Mouse (Mus musculus) stomach, embryonic 15.5 days (tissue): ENCODE measurements around the gene Trim26. TPM values are rescaled to one million over a fixed set of nuclear protein-coding genes. Genes with fewer than 3 reads are reported as not detected.
"Not testable (repeated sequence)": the region's sequence is repeated elsewhere in the genome, so short reads cannot be mapped to it uniquely, and the experiment has no call there.

Experiments used
- ATAC-seq: fragments of 200-750 bp; cut with Nextera tagmentation; 2 replicates; pipeline ENCODE4 v1.8.0; 2017; ENCODE audit warnings: low read depth, moderate number of reproducible peaks, moderate TSS enrichment; ENCODE audit not compliant: insufficient read depth, low FRiP score
- H3K27ac ChIP-seq: fragments of 300-500 bp; sonication (generic); 2 replicates; pipeline ENCODE4 v1.5.1; 2015; ENCODE audit warnings: mild to moderate bottlenecking, inconsistent platforms
- H3K27me3 ChIP-seq: fragments of 300-500 bp; sonication (generic); replicated peaks from 2 replicates; pipeline ENCODE4 v1.6.1; 2015; ENCODE audit warnings: inconsistent platforms
- H3K36me3 ChIP-seq: fragments of 300-500 bp; sonication (generic); 2 replicates; pipeline ENCODE4 v1.6.1; 2015; ENCODE audit warnings: inconsistent platforms
- H3K4me1 ChIP-seq: fragments of 300-500 bp; sonication (generic); 2 replicates; pipeline ENCODE4 v1.6.1; 2015; ENCODE audit warnings: inconsistent platforms
- H3K4me2 ChIP-seq: fragments of 300-500 bp; sonication (generic); 2 replicates; pipeline ENCODE4 v1.6.1; 2015; ENCODE audit warnings: mild to moderate bottlenecking, inconsistent platforms
- H3K4me3 ChIP-seq: fragments of 300-500 bp; sonication (generic); replicated peaks from 2 replicates; pipeline ENCODE4 v1.5.1; 2015; ENCODE audit warnings: inconsistent platforms
- H3K9ac ChIP-seq: fragments of 300-500 bp; sonication (generic); 2 replicates; pipeline ENCODE4 v1.6.1; 2015; ENCODE audit warnings: inconsistent platforms
- H3K9me3 ChIP-seq: fragments of 300-500 bp; sonication (generic); 2 replicates; pipeline ENCODE4 v1.6.1; 2016; ENCODE audit warnings: inconsistent platforms
- WGBS: fragments of 180-500 bp; shearing (Covaris S2); methylation state at CpG from one replicate; pipeline ENCODE4 v1.1.7; 2015; 5-methylcytosine and 5-hydroxymethylcytosine counted together
- polyA plus RNA-seq: library from polyadenylated mRNA; unstranded; fragments of >200 nt; fragmentation: Nextera tagmentation; extraction: Ambion mirVana; gene quantifications from 2 replicates; pipeline ENCODE4 v1.2.1, GENCODE M21; 2015

Gene Trim26
- 41.0 and 42.2 TPM in 2 replicates for polyA plus RNA-seq

- under 1% methylated on average over 58 of the region's 58 CpGs for WGBS
- Histone ChIP-seq H3K27me3 (no peaks in the 10 kb centered on the region), H3K36me3 (no peaks in the 10 kb centered on the region), H3K27ac (peak within 1 kb of the TSS; percentile 98), H3K9ac (peak within 1 kb of the TSS; percentile 82), H3K4me2 (peak within 1 kb of the TSS; percentile 69), H3K4me3 (peak within 1 kb of the TSS; percentile 73), H3K4me1 (peaks cover 10% of the 10 kb centered on the region), H3K9me3 (no peaks in the 10 kb centered on the region)
- peak; percentile 98 for ATAC-seq
These were observed at the start of gene Trim26 for GRCm38 (mm10) chr17:36836874-36837647. Trim26 (plus strand) TSS chr17:36837134.

GRCm38 (mm10) chr17:36788351-36788750, 48.6 kb upstream of the Trim26 start:
- no peak for ATAC-seq
- Histone ChIP-seq H3K4me1 (no peaks in the 10 kb centered on the region), H3K27me3 (no peaks in the 10 kb centered on the region), H3K36me3 (no peaks in the 10 kb centered on the region), H3K9ac (no peak overlapping the region), H3K4me3 (no peak overlapping the region), H3K9me3 (no peaks in the 10 kb centered on the region), H3K4me2 (no peak overlapping the region), H3K27ac (no peak overlapping the region)
- WGBS: 56% methylated on average over 2 of the region's 2 CpGs

GRCm38 (mm10) chr17:36788801-36789200, 48.1 kb upstream of the Trim26 start:
- not testable (repeated sequence) for H3K4me2 ChIP-seq, H3K36me3 ChIP-seq, H3K27me3 ChIP-seq, H3K27ac ChIP-seq, ATAC-seq, H3K9ac ChIP-seq, H3K9me3 ChIP-seq, H3K4me1 ChIP-seq, H3K4me3 ChIP-seq

GRCm38 (mm10) chr17:36799493-36799892, 37.4 kb upstream of the Trim26 start:
- Histone ChIP-seq H3K9ac (no peak overlapping the region), H3K27me3 (no peaks in the 10 kb centered on the region), H3K4me3 (no peak overlapping the region), H3K4me1 (no peaks in the 10 kb centered on the region), H3K9me3 (no peaks in the 10 kb centered on the region), H3K27ac (no peak overlapping the region), H3K4me2 (no peak overlapping the region), H3K36me3 (no peaks in the 10 kb centered on the region)
- WGBS: 63% methylated on average over 10 of the region's 10 CpGs
- ATAC-seq: no peak

- not testable (repeated sequence) for ATAC-seq, H3K27ac ChIP-seq, H3K4me3 ChIP-seq, H3K4me2 ChIP-seq, H3K36me3 ChIP-seq, H3K9me3 ChIP-seq, H3K4me1 ChIP-seq, H3K9ac ChIP-seq, H3K27me3 ChIP-seq
- 23% methylated on average over 4 of the region's 4 CpGs for WGBS
These were observed 36.9 kb upstream of the Trim26 start for GRCm38 (mm10) chr17:36799921-36800462.

- Histone ChIP-seq H3K27me3 (no peaks in the 10 kb centered on the region), H3K27ac (no peak within 1 kb of the TSS), H3K36me3 (no peaks in the 10 kb centered on the region), H3K9ac (no peak within 1 kb of the TSS), H3K4me3 (no peak within 1 kb of the TSS), H3K4me2 (no peak within 1 kb of the TSS), H3K4me1 (no peaks in the 10 kb centered on the region), H3K9me3 (no peaks in the 10 kb centered on the region)
- ATAC-seq: no peak
These were observed 25.1 kb upstream of the Trim26 start, which contains the start of gene H2-M10.6 for GRCm38 (mm10) chr17:36811871-36812270. H2-M10.6 (plus strand) TSS chr17:36812171.

GRCm38 (mm10) chr17:36824005-36824404, 12.9 kb upstream of the Trim26 start:
- H3K9me3 ChIP-seq: no peaks in the 10 kb centered on the region
- peak; percentile 43; the same call in 1 of the 2 replicates for ATAC-seq

GRCm38 (mm10) chr17:36825525-36825924, 11.4 kb upstream of the Trim26 start:
- Histone ChIP-seq H3K4me1 (no peaks in the 10 kb centered on the region), H3K4me2 (no peak overlapping the region), H3K27me3 (no peaks in the 10 kb centered on the region), H3K9me3 (no peaks in the 10 kb centered on the region), H3K9ac (no peak overlapping the region), H3K4me3 (no peak overlapping the region), H3K36me3 (no peaks in the 10 kb centered on the region), H3K27ac (no peak overlapping the region)
- 16% methylated on average over 4 of the region's 4 CpGs for WGBS
- ATAC-seq: no peak; the same call in 1 of the 2 replicates

More at GRCm38 (mm10) chr17:36824005-36824404, 12.9 kb upstream of the Trim26 start:
- H3K27me3 ChIP-seq: no peaks in the 10 kb centered on the region
- no peaks in the 10 kb centered on the region for H3K4me1 ChIP-seq
- H3K36me3 ChIP-seq: no peaks in the 10 kb centered on the region
- no peak overlapping the region for H3K4me2 ChIP-seq
- no peak overlapping the region for H3K27ac ChIP-seq
- H3K4me3 ChIP-seq: no peak overlapping the region
- H3K9ac ChIP-seq: no peak overlapping the region

- not testable (repeated sequence) for H3K4me1 ChIP-seq, H3K9ac ChIP-seq, H3K27ac ChIP-seq, H3K9me3 ChIP-seq, H3K4me2 ChIP-seq, H3K4me3 ChIP-seq, H3K27me3 ChIP-seq, H3K36me3 ChIP-seq
- 11% methylated on average over 5 of the region's 5 CpGs for WGBS
- ATAC-seq: peak; percentile 76; the same call in 1 of the 2 replicates
These were observed 10.9 kb upstream of the Trim26 start for GRCm38 (mm10) chr17:36826002-36826401.

- H3K9ac ChIP-seq: no peak overlapping the region
- WGBS: 77% methylated on average over 2 of the region's 2 CpGs
- H3K4me2 ChIP-seq: no peak overlapping the region
- H3K27me3 ChIP-seq: no peaks in the 10 kb centered on the region
- H3K27ac ChIP-seq: no peak overlapping the region
- no peaks in the 10 kb centered on the region for H3K4me1 ChIP-seq
- no peaks in the 10 kb centered on the region for H3K9me3 ChIP-seq
- H3K36me3 ChIP-seq: no peaks in the 10 kb centered on the region
- ATAC-seq: no peak
- no peak overlapping the region for H3K4me3 ChIP-seq
These were observed 8.4 kb upstream of the Trim26 start for GRCm38 (mm10) chr17:36828488-36828887.

- no peak for ATAC-seq
- Histone ChIP-seq H3K9ac (no peak overlapping the region), H3K4me1 (no peaks in the 10 kb centered on the region), H3K4me2 (no peak overlapping the region), H3K4me3 (no peak overlapping the region), H3K9me3 (no peaks in the 10 kb centered on the region), H3K36me3 (no peaks in the 10 kb centered on the region), H3K27me3 (no peaks in the 10 kb centered on the region), H3K27ac (no peak overlapping the region)
- WGBS: 74% methylated on average over 3 of the region's 3 CpGs
These were observed 6.5 kb upstream of the Trim26 start for GRCm38 (mm10) chr17:36830470-36830869.

GRCm38 (mm10) chr17:36832694-36833093, 4.2 kb upstream of the Trim26 start:
- Histone ChIP-seq H3K9ac (no peak overlapping the region), H3K27me3 (no peaks in the 10 kb centered on the region), H3K9me3 (no peaks in the 10 kb centered on the region), H3K4me1 (peaks cover 10% of the 10 kb centered on the region), H3K4me2 (no peak overlapping the region), H3K4me3 (no peak overlapping the region), H3K36me3 (no peaks in the 10 kb centered on the region), H3K27ac (no peak overlapping the region)
- WGBS: 51% methylated on average over 4 of the region's 4 CpGs
- no peak for ATAC-seq
